Mouse (Mus musculus) thymus, adult 2 months (tissue): Measurements from ENCODE around the gene Hyal4.

ENCODE experiments used
- CTCF ChIP-seq: fragments of 200-500 bp; IDR thresholded peaks from 2 replicates; pipeline ENCODE4 v1.5.1; 2012; ENCODE audit warnings: mild to moderate bottlenecking, control low read depth, low read length, moderate library complexity, borderline replicate concordance; ENCODE audit not compliant: control insufficient read depth, poor library complexity, insufficient read depth; ENCODE audit errors: extremely low read depth
- POLR2A ChIP-seq: fragments of 200-500 bp; IDR thresholded peaks from 2 replicates; pipeline ENCODE4 v1.6.1; 2012; ENCODE audit warnings: mild to moderate bottlenecking, low read length, control low read depth, moderate library complexity; ENCODE audit not compliant: control insufficient read depth, poor library complexity, insufficient read depth; ENCODE audit errors: extremely low read depth

GRCm38 (mm10) chr6:24732945-24733344, 15.2 kb upstream of the Hyal4 start, which contains the start of gene Hyal6:
- TF ChIP-seq POLR2A = no peak
- TF ChIP-seq CTCF = no peak
